Mouse (Mus musculus) gastrocnemius, postnatal 4 days (tissue): Measurements from ENCODE around the gene Tmem131. TPM values are rescaled to one million over a fixed set of nuclear protein-coding genes. Genes with fewer than 3 reads are reported as not detected.

Source experiments
- DNase-seq, 2 experiments: peaks; one replicate each; pipeline ENCODE4 v3.0.0; 2021 to 2022; ENCODE audit warnings: low spot score in 2 of 2, mixed read lengths in 2 of 2
- total RNA-seq, 2 experiments: library from RNA; stranded (reverse); gene quantifications; 2 replicates each; pipeline ENCODE4 v1.2.3; 2021

Tmem131 gene
- total RNA-seq, 2 experiments from 2014 or later: 77.1 to 88.6 TPM

DNA sequence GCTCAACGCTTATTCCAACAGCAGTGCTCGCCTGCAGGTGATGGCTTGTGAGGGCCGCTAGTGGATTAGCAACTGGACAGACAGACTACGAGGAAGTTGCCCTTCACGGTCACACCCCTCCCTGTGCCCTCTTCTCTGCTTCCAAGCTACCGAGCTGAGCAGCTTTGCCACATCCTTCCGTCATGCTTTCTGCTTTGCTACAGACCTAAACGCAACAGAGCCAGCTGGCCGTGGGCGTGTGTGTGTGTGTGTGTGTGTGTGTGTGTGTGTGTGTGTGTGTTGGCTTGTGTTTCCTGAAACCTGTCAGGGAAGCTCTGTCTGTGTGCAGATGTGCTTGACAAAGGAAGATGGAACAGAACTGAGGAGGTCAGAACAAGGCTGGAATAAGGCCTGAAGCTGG lies 146.0 kb downstream of the Tmem131 start:
- DNase-seq: no peak

DNA sequence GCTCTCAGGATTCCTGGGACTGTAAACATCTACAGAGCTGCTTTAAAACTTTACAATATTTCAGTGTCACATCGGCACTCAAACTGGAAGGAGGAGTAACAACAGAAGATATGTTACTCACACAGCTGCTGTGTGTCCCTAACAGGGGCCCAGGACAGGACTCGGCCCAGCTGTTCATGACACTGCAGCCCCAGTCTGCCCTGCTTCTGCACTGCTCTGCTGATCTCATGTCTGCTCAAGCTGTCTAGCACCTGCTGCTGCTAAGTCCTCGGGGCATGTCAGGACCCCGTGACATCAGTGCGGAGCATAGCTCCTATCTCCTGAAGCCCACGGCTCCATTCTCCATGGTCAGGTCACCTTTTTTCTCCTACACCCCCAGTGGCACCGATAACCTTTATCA lies 146.8 kb downstream of the Tmem131 start:
- DNase-seq: no peak

DNA sequence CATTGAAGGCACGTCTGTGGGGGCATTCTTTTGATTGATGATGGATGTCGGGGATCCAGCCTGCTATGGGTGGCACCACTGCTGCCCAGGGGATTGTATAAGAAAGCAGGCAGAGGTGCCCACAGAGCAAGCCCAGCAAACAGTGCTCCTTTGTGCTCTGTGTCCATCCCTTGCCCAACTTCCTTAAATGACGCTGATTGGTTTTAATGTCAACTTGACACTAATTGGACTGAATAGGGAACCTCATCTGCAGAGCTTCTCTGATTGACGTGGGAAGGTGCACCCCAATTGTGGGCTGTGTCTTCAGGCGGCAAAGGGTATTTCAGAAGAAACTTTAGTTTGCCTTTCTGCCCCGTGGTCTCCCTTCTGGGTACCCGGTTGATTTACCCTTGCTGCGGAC lies 154.1 kb downstream of the Tmem131 start:
- no peak for DNase-seq

DNA sequence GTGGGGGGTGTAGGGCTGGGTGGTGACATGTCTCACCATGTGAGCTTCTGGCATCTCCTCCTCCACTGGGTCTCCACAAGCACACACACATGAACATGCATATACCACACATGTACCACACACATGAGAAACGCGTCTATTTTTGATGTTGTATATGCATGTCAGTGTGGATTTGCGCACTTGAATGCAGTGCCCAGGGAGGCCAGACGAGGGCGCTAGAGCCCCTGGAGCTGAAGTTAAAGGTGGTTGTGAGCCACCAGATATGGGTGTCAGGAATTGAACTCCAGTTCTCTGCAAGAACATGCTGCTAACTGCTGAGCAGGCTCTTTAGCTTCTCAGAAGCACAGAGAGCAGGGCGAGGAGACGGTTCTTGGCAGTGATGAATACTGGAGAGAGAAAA lies 157.1 kb downstream of the Tmem131 start:
- DNase-seq: no peak

DNA sequence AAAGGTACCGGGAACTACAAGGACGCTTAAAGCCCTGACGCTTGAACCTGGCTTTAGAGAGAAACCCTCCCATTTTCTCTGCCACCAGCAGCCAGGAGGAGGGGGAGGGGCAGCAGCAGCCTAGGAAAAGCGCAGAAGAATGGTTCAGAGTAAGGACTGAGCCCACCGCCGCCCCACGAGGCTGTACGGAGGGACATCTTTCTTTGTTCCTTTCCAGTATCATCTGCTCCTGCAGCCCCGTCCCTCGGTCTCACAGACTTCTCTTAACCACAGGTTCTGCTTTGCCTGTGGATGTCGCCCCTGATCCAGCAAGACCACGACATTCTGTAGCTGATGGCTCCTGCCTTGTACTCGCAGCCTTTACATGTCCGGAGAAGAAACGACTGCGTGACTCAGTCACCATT lies 158.2 kb downstream of the Tmem131 start:
- no peak for DNase-seq

DNA sequence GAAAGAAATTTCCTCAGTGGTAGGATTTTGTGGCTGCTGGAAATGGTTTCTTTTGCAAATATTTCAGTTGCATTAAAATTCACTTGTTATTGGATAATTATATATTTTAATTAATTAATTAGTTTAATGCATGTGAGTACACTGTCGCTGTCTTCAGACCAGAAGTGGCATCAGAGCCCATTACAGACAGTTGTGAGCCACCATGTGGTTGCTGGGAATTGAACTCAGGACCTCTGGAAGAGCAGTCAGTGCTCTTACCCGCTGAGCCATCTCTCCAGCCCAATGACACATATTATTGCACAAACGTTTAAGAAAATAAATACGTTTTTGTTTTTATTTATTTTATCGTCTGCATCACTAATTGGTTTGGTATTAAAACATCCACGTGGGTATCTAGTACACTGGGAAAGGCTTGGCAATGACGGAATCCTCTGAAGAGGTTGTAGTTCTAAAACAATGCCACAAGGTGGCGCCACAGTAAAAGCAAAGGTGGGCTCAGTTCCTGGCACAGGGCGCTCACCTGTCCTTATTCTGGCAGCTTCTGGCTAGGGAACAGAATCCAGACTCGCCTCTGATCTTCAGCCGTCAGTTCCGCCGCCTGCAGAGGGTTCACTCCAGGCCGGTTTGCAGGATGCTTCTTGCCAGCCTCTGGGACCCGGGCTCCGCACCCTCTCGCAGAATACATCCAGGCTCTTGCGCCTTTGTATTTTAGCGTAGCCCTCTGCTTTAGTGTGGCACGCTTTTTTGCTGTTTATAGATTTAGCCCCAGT lies 158.9 kb downstream of the Tmem131 start:
- peak; percentile 60 to 70 for DNase-seq

DNA sequence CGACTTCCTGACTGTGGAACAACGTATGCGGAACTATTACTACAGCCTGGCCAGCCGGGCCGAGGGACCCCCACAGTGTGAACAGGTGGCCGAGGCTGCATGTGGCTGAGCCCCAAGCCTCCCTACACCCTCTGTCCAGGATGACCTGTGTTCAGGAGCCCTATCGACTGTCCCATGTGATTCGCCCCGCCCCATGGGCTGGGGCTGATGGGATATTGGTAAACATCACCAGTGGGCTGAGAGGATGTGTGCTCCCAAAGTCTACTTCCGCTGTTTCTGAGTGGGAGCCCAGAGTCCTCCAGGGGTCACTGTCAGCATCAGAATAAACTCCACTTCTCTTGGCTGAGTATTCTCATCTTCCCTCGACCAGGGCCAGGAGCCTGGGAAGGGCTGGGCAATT lies 161.0 kb downstream of the Tmem131 start:
- DNase-seq: no peak

DNA sequence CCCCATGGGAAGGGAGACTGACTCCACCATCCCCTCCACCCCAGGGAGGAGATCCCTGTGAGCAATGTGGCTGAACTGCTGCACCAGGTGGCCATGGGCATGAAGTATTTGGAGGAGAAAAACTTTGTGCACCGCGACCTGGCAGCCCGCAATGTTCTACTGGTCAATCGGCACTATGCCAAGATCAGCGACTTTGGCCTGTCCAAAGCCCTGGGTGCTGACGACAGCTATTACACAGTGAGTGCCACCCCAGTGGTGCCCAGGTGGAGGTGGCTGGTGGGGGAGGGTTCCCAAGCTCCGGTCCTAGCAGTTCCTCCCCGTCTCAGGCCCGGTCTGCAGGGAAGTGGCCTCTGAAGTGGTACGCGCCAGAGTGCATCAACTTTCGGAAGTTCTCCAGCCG lies 162.7 kb downstream of the Tmem131 start:
- DNase-seq: no peak

DNA sequence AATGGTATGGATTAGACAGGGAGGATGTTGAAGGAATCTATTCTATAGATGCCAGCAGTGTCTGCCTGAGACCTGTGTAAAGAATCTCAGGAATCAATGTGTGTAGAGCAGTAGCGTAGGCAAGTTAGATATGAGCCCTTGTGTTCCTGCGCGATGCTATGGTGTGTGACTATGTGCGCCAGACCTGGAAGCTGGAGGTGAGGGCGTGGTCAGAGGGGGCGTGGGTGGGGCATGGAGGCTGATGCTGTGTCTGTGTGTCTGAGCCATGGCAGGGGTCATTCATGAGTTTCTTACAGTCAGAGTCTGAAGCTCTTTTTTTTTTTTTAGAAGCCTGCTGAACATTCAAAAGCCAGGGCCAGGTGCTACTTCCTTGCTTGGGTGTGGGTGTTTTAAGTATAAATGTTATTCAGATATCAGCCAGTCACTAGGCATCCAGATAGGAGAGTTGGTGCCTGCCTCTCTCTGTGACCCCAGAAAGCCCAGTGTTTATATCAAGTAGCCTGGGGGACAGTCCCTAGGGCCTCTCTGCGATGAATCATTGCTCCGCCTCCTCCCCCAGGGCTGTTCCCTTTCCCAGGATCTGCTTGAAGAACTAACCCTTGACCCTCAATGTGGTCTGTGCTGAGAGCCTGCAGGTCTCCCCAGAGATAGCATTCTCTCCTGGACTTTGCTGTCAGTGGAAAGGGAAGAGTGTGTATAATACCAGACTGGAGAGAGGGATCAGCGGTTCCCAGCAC lies 171.1 kb downstream of the Tmem131 start:
- DNase-seq: no peak

DNA sequence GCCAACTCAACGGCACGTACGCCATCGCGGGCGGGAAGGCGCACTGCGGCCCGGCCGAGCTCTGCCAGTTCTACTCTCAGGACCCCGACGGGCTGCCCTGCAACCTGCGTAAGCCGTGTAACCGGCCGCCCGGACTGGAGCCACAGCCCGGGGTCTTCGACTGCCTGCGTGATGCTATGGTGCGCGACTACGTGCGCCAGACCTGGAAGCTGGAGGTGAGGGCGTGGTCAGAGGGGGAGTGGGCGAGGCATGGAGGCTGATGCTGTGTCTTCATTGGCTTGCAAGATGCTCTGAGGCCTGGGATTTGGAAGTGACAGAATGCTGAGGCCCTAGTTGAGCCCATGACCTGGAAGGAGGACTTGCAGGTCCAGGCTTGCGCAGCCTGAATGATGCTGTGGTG lies 172.5 kb downstream of the Tmem131 start:
- no peak for DNase-seq

DNA sequence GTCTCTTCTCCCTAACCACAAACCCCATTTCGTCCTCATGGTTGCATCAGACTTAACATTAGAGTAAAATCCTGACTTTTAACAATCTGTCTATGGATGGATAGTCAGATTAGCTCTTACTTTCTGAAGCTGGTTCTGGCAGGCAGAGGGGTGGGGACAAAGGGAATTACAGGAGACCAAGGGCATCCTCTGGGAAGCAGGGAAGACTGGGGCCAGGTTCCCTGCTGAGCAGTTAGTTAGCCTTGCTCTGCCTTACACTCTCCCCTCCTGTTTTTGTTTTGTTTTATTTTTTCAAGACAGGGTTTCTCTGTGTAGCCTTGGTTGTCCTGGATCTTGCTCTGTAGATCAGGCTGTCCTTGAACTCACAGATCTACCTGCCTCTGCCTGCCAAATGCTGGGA lies 173.5 kb downstream of the Tmem131 start:
- DNase-seq: no peak

DNA sequence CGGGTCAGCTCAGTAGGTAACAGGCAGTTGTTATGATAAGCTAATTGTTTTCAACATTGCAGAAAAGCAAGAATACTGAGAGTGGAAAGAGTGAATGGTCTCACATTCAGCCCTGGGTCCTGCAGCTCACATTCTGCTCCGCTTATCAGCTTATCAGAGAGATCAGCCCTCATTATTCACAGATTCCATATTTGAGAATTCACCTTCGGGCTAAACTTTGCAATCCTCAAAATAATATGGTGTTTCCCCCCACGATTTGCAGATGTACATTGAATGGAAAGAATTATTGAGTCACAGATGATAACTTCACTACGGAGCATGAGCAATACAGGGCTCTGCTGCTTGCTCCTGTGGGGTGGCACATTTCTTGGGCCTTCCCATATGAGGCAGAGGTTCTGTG lies 174.7 kb downstream of the Tmem131 start:
- DNase-seq: no peak

DNA sequence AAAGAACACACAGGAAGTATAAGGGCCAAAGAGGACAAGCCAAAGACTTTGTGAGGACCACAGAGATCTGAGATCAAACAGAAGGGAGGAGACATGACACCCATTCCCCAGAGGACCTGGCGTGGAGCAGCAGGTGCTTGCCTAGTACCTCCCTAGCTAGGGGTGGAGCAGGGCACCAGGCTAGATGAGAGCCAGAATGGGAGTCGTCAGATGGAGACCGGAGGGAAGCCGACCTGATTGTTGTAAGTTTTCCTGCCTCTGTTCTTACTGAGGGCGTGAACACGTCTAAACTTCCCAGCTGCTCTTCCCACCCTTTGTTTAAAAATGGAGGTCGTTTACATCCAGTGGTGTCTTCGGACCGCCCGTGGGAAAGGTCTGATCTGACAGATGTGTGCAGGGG lies 176.1 kb downstream of the Tmem131 start:
- DNase-seq: no peak

DNA sequence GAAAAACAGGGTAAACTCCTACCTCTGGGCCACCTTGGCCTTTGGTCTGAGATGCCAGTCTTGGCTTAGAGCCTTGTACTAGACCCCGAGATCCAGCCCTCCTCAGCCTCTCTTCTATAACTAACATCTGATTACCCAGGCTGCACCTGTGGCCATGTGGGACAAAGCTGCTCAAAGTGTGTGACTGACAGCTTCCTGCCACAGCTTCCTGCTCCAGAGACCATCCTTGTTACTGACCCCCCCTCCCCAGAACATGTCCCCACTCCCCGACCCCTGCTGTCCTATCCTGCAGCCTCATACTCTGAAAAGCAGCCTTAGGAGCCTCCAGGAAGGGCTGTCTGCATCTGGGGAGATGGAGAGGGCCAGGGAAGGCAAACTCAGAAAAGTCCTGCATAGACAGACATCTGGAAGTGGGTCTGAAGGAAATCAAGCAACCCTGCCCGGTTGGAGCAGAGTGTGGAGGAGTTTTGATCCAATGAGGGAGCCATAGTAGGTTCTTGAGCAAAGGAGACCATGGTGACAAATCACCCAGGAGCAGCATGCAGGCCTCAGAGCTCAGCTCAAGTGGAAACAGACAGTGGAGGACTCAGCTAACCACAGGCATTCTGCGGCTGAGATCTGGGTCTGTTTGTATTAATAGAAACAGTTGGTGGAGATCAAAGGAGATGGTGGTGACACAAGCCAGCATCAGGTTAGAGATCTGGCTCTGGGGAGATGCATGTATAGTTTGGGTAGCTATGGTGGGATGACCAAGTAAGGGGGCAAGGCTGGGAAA lies 176.8 kb downstream of the Tmem131 start:
- DNase-seq: no peak

DNA sequence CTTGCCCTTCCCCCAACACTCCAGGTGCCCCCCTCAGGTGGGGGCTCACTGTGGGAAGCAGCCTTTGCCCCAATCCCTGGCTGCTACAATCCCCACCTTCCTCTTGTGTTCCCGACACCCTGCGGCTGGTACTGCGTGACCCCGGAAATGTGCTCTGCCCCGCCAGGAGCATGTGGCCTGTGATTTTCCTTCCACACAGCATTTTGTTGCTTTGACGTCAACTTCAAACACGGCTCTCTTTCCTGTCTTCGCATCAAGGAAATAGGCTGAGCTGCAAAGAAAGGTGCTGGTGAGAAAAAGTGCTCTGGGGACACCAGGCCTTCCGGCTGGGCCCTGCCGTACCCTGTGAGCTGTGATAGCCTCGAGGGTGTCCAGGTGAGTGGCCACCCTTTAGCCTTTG lies 181.9 kb downstream of the Tmem131 start, which contains the start of gene Zap70:
Gene Zap70, plus strand, starts transcription at position 231 of the 400 bp plus-strand sequence.
- DNase-seq: no peak

DNA sequence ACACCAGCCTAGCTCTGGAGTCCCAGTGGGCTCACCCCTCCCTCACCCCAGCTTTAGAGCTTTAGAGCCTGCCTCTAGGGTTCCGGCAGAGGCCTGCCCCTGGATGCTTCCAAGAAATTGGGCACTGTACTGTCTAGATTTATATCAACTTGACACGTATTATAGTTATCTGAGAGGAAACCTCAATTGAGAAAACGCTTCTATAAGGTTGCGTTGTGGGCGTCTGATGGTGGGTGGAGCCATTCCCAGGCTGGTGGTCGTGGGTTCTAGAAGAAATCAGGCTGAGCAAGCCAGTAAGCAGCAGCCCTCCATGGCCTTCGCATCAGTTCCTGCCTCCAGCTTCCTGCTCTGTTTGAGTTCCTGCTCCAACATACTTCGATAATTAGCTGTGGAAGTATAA lies 182.4 kb downstream of the Tmem131 start:
- no peak for DNase-seq

DNA sequence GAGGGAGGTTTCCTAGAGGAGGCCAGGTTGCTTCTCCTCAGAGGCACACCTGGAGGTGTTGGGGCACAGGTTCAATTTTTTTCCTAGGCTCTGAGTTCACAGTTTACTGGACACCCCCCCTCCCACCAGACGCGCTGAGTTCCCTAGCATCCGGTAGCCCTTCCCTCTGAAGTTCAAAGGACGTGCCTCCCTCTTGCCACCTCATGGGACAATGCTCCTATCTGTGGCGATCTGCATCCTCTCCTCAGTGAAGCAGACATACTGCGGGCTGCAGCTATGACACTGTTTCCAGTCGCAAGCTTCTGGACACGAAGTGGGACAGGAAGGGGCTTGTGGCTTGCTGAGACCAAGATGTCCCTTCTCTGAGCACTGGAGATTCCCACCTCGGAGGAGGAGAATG lies 183.1 kb downstream of the Tmem131 start:
- no peak for DNase-seq

DNA sequence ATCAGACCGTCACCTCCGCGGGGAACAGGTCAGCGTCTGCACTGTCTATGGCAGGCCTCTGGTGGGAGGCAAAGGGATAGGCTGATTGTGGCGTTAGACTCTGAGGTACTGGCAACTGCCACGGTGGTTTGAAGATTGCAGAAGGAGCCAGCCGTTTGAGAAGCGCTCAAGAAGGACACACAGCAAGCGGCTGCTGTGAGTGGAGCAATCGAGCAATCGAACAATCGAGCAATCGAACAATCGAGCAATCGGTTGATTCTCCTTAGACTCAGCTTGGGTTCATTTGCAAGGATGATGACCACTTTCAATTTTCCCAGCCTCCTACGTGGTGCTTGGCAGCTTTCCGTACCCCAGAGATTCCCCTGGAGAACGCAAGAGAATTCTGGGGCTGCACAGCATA lies 184.4 kb downstream of the Tmem131 start:
- DNase-seq: no peak

DNA sequence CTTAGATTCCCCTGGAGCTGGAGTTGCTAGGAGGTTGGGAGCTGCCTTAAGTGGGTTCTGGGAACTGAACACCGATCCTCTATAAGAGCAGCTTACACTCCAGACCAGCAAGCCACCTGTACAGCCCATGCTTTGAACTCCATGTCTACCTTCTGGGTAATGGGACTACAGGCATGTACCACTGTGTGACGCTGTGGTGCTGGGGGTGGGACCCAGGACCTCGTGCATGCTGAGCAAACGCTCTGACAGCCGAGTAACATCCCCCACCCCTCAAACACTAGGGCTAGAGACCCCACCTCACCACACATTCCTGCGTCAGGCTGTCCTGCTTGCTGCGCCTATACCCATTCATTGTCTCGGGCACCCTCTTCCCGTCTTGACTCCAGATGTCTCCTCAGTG lies 184.9 kb downstream of the Tmem131 start:
- no peak for DNase-seq

DNA sequence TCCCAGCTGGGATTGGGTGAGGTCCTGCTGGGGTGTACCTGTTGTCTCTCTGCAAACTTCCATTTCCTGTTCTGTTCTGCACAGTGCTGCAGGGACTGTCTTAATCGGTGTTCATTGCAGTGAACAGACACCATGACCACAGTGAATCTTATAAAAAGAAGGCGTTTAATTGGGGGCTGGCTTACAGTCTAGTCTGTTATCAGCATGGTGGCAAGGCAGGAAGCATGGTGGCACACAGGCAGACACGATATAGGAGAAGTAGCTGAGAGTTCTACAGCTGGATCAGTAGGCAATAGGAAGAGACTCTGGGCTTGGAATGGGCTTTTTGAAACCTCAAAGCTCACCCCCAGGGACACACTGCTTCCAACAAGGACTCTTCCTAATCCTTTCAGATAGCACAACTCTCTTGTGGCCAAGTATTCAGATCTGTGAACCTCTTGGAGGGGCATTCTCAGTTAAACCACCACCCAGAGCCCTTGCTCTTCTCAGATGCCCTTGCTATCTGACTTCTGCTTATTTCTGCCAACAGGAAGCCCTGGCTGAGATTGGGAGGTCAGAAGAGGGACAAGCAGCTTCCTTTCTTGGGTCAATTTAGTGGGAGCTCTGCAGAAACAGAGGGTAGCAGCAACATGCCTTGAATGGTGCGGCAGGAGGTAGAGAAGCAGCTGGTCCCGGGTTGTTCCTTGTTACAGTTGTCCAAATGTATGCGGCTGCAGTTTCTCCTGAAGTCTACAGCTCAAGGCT lies 189.4 kb downstream of the Tmem131 start:
- DNase-seq: no peak

DNA sequence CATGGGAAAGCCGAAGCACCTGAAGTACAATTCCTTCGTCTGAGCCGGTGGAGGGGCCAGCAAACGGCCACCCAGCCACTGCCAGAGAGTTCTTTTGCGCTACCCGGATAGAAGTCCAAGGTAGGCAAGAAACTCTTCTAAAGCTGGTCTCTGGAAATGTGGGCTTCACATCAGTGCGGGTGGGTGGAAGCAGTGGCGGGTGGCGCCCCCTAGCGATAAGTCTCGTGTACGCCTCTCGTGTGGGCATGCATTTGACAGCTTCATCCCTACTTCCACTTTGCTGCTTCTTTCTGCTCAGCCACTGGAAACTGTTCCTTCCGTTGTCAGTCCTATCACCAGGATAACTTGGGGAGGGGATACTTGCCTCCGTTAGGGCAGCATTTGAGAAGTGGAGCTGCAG lies 197.0 kb downstream of the Tmem131 start:
- peak in 1 of 2 experiments; percentile 26 for DNase-seq
